Mouse (Mus musculus): Measurements from ENCODE around the gene Hivep3.
A peak's percentile ranks its signal among the peaks of the same experiment; 100 is the strongest.

The Hivep3 gene

DNA sequence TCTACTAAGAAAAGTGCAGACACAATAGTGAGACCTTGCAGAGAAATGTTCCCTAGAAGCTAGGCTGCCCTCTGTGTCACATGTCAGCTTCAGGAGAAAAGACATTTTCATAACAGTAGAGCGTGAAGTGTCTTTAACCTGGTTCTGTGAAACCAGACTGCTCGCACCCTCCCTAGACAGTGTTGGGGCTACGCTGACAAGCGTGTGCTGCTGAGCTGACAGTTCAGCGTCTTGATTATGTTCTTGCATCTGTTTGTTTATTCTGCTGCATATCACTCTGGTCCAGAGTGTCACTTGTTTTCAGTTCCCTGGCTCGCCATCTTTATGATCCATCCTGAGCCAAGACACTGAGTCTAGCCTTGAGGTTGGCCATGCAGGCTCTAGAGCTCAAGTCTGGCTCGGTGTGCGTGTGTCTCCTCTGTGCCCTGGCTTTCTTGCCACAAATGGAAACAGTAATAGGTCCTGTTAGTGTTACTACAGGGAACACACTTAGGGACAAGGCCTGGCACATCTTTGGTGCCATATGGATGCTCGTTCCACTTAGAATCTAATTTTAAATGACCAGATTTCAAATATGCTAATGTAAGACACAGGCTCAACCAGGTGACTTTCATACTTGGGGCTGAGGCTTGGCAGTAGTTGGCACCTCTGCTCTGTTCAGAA is 28.0 kb downstream of the Hivep3 start:
- DNase-seq (ENCODE audit: low read depth): no peak

DNA sequence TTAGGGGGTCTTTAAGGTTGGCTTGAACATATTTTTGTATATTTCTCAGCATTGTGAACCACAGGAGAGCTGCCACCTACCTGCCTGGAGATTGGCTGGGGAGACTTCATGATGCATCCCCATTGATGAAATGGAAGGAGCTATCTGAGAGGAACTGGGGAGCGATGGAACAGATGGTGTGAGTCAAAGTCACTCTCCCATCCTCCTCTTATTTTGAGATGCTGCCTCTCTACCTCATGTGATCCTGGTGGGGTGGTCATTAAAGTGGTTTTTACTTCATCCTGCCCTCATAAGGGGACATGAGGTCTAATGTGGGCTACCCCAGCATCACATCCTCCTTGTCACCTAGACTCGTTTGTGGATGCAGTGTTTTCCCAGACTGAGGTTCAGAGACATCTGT is 28.6 kb downstream of the Hivep3 start:
- no peak for DNase-seq (ENCODE audit: low read depth)

DNA sequence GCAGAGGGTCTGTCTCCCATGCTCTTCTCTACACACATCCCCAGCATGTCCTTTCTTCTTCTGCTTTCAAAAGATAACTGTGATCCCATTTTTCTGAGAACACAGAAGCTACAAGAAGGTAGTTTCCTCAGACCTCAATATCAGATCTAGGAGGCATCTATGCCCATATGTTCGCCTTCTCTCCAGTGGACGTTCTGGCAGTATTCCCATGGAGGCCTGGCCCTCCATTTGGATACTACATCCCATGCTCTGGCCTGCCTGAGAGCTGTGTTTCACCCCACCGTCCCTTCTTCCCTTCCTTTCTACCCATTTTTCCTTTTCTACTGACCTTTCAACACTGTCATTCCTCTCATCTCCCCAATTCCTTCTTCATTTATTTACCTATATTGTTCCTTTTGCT is 34.5 kb downstream of the Hivep3 start:
- DNase-seq (ENCODE audit: low read depth): no peak

DNA sequence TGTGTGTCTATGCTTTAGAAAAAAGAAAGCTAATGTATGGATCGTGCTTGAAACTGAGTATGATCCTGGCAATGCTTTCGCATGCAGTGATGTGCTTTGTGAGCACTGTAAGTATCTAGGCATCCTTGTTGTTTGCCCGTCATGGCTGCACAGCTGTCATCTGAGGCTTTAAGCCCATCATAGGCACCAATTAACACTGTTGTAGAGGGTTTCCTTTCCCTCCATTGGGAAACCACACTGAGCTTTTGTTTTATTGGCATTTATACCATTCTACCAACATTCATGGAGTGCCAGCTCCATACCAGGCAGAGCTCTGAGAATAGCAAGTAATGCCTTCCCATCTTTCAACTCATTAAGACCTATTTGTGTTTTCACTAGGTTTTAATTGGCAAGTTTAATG is 42.3 kb downstream of the Hivep3 start:
- DNase-seq (ENCODE audit: low read depth): no peak

DNA sequence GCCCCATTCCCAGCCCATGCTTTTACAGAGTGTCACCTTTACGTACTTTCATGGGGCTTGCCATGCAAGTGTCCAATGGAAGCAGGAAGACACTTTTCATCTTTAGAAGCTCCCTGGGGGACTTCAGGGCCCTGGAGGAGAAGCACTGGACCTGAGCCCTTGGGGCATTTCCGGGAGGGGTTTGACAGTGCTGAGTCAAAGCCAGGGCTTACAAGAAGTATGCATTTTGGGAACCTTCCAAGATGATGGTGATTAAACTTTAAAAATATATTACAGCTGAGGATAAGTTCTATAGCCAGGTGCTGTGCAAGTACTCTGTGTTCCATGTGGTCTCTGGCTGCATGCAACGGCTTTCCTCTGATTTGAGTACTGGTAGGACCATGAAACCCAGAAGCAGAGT is 43.6 kb downstream of the Hivep3 start:
- DNase-seq (ENCODE audit: low read depth): no peak

DNA sequence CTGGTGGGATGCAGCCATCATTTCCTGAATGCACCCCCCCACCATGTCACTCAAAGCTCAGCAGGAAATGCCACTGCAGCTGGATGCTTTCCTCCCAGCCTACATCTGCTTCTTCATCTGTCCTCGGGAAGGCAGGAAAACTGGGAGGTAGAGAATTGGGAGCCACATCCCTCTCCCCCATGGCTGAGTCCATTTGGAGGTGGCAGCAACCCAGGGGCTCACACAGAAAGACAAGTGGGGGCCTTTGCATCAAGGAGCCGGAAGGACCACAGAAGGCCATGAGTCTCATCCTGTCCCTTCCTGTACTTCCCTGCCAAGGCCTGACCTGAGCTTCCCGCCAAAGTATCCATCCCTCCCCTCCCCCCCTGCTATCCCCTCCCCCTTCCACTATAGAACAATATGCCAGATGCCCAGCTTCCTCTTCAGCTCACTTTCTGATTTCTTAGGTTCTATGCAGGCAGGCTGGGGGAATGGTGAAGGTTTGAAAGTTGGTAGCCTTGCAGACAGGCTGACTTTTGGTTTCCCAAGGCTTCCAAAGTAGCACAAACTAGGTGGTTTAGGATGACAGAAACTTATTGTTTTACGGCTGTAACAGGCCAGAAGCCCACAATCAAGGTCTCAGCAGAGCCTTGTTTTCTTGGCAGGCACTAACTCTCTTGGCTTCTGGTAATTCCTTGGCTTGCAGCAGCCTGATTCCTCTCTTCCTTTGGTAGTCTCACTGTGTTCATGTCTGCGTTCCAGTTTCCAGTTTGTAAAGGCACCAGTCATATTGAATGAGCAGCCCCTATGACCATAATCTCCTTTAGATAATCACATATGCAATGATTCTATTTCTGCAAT is 46.2 kb downstream of the Hivep3 start:
- DNase-seq (ENCODE audit: low read depth): no peak

DNA sequence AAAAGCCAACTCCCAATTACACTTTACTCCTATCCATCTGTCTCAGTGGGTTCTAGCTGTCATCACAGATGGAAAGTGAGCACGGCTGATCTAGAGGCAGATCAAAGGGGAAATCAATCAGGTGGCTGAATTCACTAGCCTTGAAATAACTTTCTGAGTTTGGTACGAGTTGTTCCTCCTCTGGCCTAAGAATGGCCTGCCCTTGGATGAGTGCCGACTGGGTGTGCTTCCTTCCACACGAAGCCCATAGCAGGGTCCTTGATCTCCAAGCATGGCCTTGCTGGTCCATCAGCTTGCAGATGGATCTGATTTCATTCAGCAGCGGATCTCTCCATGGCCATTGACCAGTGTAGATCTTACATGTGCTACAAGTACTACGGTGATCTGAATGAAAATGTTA is 47.3 kb downstream of the Hivep3 start:
- DNase-seq (ENCODE audit: low read depth): no peak

DNA sequence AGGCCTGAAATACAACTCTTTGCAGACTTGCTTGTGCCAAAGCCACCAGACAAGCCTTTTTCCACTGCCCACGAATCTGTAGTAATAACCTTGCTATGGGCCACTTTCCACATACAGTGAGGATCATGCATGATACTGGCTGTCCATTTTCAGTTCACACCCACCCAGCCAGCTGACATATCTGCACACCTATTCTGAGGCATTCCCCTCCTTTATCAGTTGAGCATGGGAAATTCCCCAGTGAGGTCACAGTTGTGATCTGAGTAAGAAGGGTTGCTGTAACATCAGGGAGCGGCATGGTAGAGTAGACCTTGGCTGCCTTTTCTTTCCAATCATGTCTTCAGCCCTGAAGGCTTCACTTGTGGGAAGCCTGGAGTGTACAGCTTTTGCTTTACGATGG is 51.4 kb downstream of the Hivep3 start:
- no peak for DNase-seq (ENCODE audit: low read depth)

DNA sequence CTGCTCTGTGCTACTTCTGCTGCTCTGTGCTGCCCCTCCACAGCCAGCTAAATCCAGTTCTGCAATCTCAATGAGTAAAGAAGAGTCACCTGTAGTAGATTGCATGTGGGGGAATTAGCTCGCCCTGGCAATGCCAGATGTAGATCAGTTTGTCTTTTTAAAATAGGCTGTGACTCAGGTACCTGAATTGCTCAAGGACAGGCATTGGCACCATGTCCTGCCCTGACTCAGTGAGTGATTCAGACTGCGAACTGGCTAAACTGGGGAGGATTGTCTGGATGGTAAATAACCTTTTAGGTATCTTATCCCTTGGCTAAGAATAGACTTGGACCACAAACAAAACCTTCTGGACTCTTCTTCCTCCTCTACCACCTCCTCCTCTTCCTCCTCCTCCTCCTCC is 52.7 kb downstream of the Hivep3 start:
- no peak for DNase-seq (ENCODE audit: low read depth)

DNA sequence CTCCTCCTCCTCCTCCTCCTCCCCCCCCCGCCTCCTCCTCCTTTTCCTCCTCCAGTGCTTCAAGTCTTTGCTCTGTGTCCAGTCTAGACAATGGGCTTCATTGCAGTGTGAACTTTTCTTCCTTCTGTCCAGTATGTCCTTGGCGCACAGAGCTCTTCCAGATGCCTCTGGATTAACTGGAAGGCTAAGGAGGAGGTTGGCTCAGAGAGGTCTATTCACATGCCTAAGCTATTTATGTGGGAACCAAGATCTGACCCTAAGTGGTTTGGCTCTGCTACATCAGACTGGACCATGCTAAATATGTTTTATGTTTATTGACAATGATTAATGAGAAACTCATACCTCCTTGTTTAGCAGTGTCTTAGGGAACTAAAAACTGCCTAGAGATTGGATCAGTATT is 53.1 kb downstream of the Hivep3 start:
- no peak for DNase-seq (ENCODE audit: low read depth)

DNA sequence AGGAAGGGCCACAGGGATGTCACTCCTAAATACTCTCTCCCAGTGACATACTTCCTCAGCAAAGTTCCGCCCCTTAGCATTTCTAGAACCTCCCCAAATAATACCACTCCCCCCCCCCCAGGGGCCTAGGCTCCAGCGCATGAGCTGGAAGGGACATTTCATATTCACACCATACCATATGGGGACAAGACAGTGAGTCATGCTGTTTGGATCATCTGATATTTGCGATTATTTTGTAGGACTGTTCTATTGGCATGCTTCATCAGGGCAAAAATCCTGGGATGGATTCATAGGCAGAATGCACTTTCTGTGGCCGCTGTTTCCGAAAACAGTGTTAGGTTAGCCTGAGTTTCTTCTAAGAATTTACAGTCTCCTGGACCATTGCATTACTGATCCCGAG is 55.2 kb downstream of the Hivep3 start:
- DNase-seq (ENCODE audit: low read depth): no peak

DNA sequence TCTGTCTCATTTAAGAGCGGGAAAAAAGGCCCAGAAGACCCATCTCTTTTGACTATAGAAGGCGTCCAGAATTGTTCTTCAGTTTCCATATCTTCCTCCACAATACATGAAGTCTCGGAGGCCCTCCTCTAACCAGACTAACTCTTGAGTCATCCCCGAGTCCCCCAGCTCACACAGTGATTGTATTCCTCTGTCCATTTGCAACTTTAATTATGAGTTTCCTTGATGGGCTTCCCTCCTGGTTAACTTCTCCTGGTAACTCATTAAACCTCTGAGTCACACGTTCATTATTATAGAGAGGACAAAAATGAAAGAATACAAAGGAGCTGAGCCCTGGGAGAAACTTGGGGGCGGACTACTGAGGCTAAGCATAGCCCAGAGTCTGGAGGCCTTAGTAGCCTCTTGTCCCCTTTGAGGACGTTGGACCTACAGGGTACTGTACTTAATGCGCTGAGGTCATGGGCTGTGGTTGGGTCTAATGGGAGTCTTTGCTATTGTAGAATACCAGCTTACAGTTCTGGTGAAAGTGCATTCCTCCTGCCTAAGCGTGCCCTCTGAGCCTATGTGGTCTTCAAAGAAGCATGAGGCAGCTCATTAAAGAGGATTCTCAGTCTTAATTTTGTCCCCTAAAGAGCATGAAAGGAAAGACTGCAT is 56.0 kb downstream of the Hivep3 start:
- no peak for DNase-seq (ENCODE audit: low read depth)

DNA sequence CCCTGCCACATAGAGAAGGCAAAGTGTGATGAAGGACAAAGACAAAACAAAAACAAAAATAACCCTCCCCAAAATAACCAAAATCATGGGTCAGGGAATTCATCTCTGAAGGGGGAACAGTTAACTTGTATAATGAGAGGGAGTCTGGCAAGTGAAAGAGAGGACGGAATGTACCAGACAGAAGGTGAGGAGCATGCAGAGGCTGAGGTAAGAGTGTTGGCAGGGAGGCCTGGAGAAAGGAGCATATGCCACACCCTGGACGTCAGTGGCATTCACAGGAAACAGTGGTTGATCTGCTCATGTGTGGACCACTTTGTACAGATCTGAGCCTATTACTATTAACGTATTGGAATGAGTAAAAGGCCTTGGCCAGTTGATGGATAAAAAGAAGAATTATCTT is 65.3 kb downstream of the Hivep3 start:
- no peak for DNase-seq (ENCODE audit: low read depth)

DNA sequence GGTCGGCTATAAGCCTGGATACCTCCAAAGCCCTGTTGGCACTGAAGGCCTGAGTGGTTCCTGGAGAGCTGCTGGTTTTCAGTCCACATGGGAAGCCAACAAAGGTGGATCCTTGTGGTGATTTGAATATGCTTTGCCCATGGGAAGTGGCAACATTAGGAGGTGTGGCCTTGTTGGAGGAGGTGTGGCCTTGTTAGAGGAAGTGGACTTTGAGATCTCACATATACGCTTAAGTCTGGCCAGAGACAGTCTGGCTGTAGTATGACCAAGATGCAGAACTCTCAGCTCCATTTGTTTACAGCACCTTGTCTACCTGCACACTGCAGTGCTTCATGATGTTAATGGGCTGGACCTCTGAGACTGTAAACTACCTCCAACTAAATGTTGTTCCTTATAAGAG is 73.0 kb downstream of the Hivep3 start:
- no peak for DNase-seq (ENCODE audit: low read depth)

DNA sequence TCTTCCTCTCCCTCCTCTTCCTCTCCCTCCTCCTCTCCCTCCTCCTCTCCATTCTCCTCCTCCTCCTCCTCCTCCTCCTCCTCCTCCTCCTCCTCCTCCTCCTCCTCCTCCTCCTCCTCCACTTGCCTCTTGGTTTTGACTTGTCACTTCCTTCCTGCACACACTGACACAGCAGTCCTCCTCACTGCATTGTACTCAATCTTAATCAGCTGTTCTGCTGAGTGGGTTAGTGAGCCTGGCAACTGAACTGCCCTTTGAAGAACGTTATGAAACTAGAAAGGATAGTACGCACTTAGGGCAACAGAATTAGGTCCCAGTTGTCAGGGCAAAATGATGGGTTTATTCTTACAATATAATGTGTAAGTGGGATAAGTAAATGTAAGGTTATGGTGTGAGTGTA is 73.8 kb downstream of the Hivep3 start:
- no peak for DNase-seq (ENCODE audit: low read depth)

DNA sequence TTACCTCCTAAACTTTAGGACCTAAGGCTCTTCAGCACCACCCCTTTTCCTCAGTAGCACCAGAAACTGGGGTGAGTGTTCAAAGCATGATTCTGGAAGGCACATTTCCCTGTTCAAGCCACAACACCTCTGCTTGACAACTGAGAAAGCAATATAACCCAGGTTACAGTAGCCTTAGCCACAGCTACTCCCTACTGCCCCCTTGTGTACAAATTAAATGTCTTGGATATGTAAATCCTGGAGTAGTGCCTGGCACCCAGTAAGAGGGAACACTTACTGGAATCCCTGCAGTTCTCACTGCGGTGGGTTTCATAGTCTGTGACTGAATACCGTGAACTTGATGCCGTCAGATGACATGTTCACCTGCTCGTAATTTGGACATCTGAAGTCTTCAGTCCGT is 75.7 kb downstream of the Hivep3 start:
- DNase-seq (ENCODE audit: low read depth): peak; percentile 14

DNA sequence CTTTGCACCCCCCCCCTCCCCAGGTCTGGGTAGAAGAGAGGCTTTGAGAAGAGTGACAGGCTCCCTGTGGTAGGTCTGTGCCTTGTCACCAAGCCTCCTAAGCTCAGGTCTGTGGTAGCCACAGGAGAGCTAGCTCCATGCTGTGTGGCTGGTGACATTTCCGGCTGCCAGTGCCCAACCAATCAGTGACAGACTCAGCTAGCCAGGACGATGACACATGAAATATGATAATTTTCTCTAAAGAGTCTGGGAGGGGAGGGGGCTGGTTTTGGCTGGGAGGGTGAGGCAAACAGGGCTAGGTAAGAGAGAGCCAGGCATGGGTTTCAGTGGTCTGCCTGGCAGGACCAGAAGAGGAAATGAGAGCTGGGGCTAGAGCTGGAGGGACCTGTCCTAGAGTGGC is 79.2 kb downstream of the Hivep3 start:
- no peak for DNase-seq (ENCODE audit: low read depth)

DNA sequence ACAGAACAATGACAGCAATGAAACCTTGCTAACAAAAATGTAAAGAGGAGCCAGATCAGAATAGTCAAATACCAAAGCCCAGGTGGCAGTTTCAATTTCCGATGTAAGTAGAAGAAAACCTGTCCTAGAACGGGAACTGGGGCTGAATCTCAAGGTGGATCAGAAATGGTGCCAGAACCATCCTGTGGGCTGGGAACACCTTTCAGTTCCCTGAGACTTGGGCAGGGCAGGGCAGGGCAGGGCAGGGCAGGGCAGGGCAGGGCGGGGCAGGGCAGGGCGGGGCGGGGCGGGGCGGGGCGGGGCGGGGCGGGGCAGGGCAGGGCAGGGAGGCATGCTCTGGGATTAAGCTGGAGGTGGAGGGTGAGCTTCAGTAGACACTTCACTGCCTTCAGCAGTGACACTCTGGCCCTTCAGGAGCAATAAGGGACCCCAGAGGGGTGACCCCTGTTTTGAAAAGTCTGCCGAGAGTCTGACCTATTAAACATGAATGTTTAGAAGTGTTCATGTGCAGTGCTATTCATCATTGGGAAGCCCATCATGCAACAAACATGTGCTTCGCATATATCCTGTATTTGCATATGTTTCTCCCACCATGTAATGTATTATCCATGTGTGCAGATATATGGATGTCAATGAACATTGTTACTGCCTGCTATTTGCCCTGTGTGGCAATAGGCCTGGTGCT is 80.1 kb downstream of the Hivep3 start:
- no peak for DNase-seq (ENCODE audit: low read depth)

DNA sequence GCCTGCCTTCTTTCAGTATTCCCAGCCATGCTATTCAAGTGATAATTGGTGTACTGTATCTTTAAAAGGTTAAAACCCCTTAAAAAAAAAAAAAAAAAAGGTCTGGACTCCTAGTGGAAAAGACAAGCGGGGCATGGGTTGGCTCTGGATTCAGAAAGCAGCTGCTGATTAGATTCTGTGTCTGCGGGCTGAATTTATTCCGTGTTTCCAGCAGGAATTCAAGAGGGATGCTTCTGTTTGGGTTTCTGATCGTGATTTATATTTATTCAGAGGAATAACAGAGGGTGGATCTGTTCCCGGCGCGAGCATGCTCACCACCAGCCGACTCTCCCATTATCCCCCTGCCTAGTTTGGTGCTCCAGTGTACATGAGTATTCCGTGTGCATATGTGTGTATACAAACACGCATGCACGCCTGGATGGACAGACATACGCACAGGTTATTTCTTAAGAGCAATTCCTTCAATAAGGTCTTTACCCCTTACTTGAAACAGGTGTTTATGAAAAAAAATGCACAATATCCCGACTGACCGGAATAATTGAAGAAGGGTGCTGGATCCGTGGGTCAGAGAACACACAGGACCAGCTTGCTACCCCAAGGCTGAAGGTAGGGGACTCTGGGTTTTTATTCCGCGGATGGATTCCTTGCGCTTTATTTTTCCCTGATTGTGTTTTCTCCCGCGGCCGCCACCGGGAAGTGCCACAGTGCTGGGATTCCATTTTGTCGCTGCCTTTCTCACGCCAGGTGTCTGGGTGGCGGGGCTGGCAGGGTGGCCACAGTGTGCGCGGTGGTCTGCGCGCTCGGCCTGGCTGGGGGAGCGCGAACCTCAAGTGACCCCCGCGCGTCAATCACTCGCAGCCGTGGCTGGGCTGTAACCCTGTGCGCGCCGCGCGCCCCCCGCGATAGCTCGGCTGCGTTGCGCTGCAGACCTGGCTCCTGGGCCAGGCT is 80.9 kb downstream of the Hivep3 start:
- no peak for DNase-seq (ENCODE audit: low read depth)

DNA sequence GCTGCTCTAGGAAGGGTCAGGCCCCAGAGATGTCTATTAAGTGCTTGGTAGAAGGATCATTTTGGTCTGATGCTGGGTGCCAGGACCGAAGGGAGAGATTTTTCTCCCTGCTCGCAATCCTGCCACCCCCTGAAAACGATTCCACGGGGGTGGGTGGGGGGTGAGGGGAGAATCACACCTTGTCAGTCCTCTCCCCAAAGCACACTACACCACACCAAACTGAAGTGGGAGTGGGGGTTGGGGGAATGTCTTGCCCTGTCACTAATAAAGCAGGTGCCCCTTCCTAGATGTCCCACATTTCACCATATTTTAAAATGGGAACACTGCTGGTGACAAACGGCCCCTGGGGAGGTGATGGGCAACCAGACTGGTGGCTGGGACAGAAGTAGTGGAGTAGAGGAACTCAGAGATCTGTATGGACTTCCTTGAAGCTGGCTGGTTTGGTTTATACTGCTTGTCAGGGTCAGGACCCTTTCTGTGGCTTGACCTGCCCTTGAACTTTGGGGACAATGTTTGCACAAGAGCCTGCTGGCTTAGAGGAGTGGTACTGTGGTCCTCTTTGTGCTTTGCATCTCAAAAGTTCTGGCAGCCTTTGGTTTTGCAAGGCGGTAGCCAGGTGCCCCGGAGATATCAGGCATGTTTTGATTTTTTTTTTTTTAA is 81.7 kb downstream of the Hivep3 start:
- no peak for DNase-seq (ENCODE audit: low read depth)

DNA sequence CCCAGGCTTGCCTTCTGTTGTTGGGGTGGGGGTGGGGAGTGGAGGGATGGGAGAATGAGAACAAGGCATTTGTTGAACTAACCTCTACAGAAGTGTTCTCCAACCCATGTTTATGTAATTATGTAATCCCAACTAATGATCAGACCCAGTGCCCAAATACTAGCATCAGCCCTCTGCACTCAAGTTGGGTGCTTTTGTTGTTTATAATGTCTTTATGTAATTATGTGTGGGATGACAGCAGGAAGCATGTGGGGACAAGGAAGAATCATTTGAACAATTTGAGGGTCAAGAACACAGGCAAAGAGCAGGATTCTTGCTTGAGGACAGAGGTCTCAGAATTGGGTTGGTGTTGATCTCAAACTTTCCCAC is 82.2 kb downstream of the Hivep3 start:
- DNase-seq (ENCODE audit: low read depth): no peak
